Mouse (Mus musculus) MEL (cell line): ENCODE results near the gene Slc44a2. TPM values are rescaled to one million over a fixed set of nuclear protein-coding genes. Genes with fewer than 3 reads are reported as not detected.

ENCODE experiments used
- DNase-seq: peaks from one replicate; pipeline ENCODE4 v3.0.0; 2011; ENCODE audit warnings: low read depth, low spot score
- H3K27ac ChIP-seq: 2 replicates; pipeline ENCODE4 v1.5.1; 2012; ENCODE audit warnings: low read depth, mild to moderate bottlenecking, control low read depth, low read length, moderate library complexity; ENCODE audit not compliant: control insufficient read depth
- H3K27me3 ChIP-seq, 2 experiments: fragments of 150-350 bp in 1 of 2; sonication (generic) in 1 of 2; 2 replicates each; pipeline ENCODE4 v1.6.1; 2012; ENCODE audit warnings: low read length in 2 of 2, mild to moderate bottlenecking in 2 of 2, improper control_type of control experiment in 1 of 2, moderate library complexity in 1 of 2; ENCODE audit not compliant: insufficient read depth in 2 of 2, control insufficient read depth in 1 of 2
- H3K36me3 ChIP-seq, 2 experiments: 2 replicates each; pipeline ENCODE4 v1.6.1; 2012 to 2014; ENCODE audit warnings: low read length in 2 of 2, improper control_type of control experiment in 1 of 2, inconsistent platforms in 1 of 2, mild to moderate bottlenecking in 1 of 2; ENCODE audit not compliant: insufficient read depth in 2 of 2, control insufficient read depth in 1 of 2
- H3K4me1 ChIP-seq, 2 experiments: fragments of 150-350 bp in 1 of 2; sonication (generic) in 1 of 2; 2 replicates each; pipeline ENCODE4 v1.6.1; 2012; ENCODE audit warnings: low read length in 2 of 2, improper control_type of control experiment in 1 of 2, mild to moderate bottlenecking in 1 of 2; ENCODE audit not compliant: insufficient read depth in 2 of 2, control insufficient read depth in 1 of 2
- H3K4me3 ChIP-seq, 2 experiments: fragments of 150-350 bp in 1 of 2; sonication (generic) in 1 of 2; 2 replicates each; pipeline ENCODE4 v1.5.1; 2012; ENCODE audit warnings: low read depth in 2 of 2, low read length in 2 of 2, mild to moderate bottlenecking in 2 of 2, moderate library complexity in 2 of 2, control low read depth in 1 of 2, improper control_type of control experiment in 1 of 2; ENCODE audit not compliant: control insufficient read depth in 1 of 2, insufficient read depth in 1 of 2
- H3K79me2 ChIP-seq: 2 replicates; pipeline ENCODE4 v1.6.1; 2012; ENCODE audit warnings: mild to moderate bottlenecking, low read length, moderate library complexity; ENCODE audit not compliant: control insufficient read depth, poor library complexity, insufficient read depth
- H3K9ac ChIP-seq: 2 replicates; pipeline ENCODE4 v1.6.1; 2012; ENCODE audit warnings: low read depth, mild to moderate bottlenecking, control low read depth, low read length, moderate library complexity; ENCODE audit not compliant: control insufficient read depth, poor library complexity, severe bottlenecking
- H3K9me3 ChIP-seq: fragments of 150-350 bp; sonication (generic); replicated peaks from 2 replicates; pipeline ENCODE4 v1.6.1; 2012; ENCODE audit warnings: mild to moderate bottlenecking, low read length, improper control_type of control experiment, moderate library complexity; ENCODE audit not compliant: insufficient read depth
- CHD1 ChIP-seq: IDR thresholded peaks from 2 replicates; pipeline ENCODE4 v1.6.1; 2012; ENCODE audit warnings: low read depth, mild to moderate bottlenecking, inconsistent platforms, low read length, improper control_type of control experiment
- CHD2 ChIP-seq: IDR thresholded peaks from 2 replicates; pipeline ENCODE4 v1.6.1; 2011; ENCODE audit warnings: low read length, improper control_type of control experiment
- ELF1 ChIP-seq: IDR thresholded peaks from 2 replicates; pipeline ENCODE4 v1.6.1; 2014; ENCODE audit warnings: low read depth, mild to moderate bottlenecking, inconsistent platforms, low read length, improper control_type of control experiment, moderate library complexity
- ETS1 ChIP-seq: IDR thresholded peaks from 2 replicates; pipeline ENCODE4 v1.6.1; 2012; ENCODE audit warnings: low read depth, mild to moderate bottlenecking, inconsistent platforms, low read length, improper control_type of control experiment, moderate library complexity
- GABPA ChIP-seq: IDR thresholded peaks from 2 replicates; pipeline ENCODE4 v1.6.1; 2012; ENCODE audit warnings: low read depth, mild to moderate bottlenecking, inconsistent platforms, low read length, improper control_type of control experiment, moderate library complexity
- GATA1 ChIP-seq: IDR thresholded peaks from 2 replicates; pipeline ENCODE4 v1.6.1; 2011; ENCODE audit warnings: low read depth, low read length, improper control_type of control experiment
- HCFC1 ChIP-seq: IDR thresholded peaks from 2 replicates; pipeline ENCODE4 v1.6.1; 2012; ENCODE audit warnings: low read depth, mild to moderate bottlenecking, inconsistent platforms, low read length, improper control_type of control experiment, moderate library complexity
- KAT2A ChIP-seq: conservative IDR thresholded peaks from 2 replicates; pipeline ENCODE4 v1.6.1; 2012; ENCODE audit warnings: low read depth, low read length, improper control_type of control experiment, inconsistent platforms
- MAFK ChIP-seq: IDR thresholded peaks from 2 replicates; pipeline ENCODE4 v1.6.1; 2011; ENCODE audit warnings: low read depth, mild to moderate bottlenecking, low read length, improper control_type of control experiment, borderline replicate concordance
- MAX ChIP-seq: IDR thresholded peaks from 2 replicates; pipeline ENCODE4 v1.6.1; 2011; ENCODE audit warnings: low read length, improper control_type of control experiment
- MEF2A ChIP-seq: IDR thresholded peaks from 2 replicates; pipeline ENCODE4 v1.6.1; 2014; ENCODE audit warnings: low read depth, mild to moderate bottlenecking, inconsistent platforms, low read length, improper control_type of control experiment; ENCODE audit not compliant: poor library complexity, insufficient replicate concordance, severe bottlenecking; ENCODE audit errors: extremely low read depth
- MXI1 ChIP-seq: IDR thresholded peaks from 2 replicates; pipeline ENCODE4 v1.6.1; 2011; ENCODE audit warnings: mild to moderate bottlenecking, low read depth, low read length, improper control_type of control experiment
- NELFE ChIP-seq: IDR thresholded peaks from 2 replicates; pipeline ENCODE4 v1.6.1; 2011; ENCODE audit warnings: low read depth, low read length, improper control_type of control experiment
- POLR2A ChIP-seq, 2 experiments: IDR thresholded peaks; 2 replicates each; pipeline ENCODE4 v1.6.1; 2011 to 2012; ENCODE audit warnings: low read length in 2 of 2, mild to moderate bottlenecking in 2 of 2, control low read depth in 1 of 2, improper control_type of control experiment in 1 of 2, low read depth in 1 of 2, moderate library complexity in 1 of 2; ENCODE audit not compliant: control insufficient read depth in 1 of 2, insufficient read depth in 1 of 2, poor library complexity in 1 of 2
- POLR2AphosphoS2 ChIP-seq: IDR thresholded peaks from 2 replicates; pipeline ENCODE4 v1.6.1; 2011; ENCODE audit warnings: low read length, improper control_type of control experiment
- RAD21 ChIP-seq: IDR thresholded peaks from 2 replicates; pipeline ENCODE4 v1.6.1; 2011; ENCODE audit warnings: mild to moderate bottlenecking, low read depth, low read length, improper control_type of control experiment
- SMC3 ChIP-seq: IDR thresholded peaks from 2 replicates; pipeline ENCODE4 v1.6.1; 2011; ENCODE audit warnings: low read depth, low read length, improper control_type of control experiment
- TBP ChIP-seq: IDR thresholded peaks from 2 replicates; pipeline ENCODE4 v1.8.0; 2011; ENCODE audit warnings: low read depth, low read length, improper control_type of control experiment
- TCF12 ChIP-seq: IDR thresholded peaks from 2 replicates; pipeline ENCODE4 v1.6.1; 2014; ENCODE audit warnings: low read depth, mild to moderate bottlenecking, inconsistent platforms, low read length, improper control_type of control experiment, moderate library complexity
- UBTF ChIP-seq: IDR thresholded peaks from 2 replicates; pipeline ENCODE4 v1.6.1; 2012; ENCODE audit warnings: low read depth, mild to moderate bottlenecking, inconsistent platforms, low read length, improper control_type of control experiment, moderate library complexity, borderline replicate concordance; ENCODE audit not compliant: insufficient read depth
- ZC3H11A ChIP-seq: IDR thresholded peaks from 2 replicates; pipeline ENCODE4 v1.6.1; 2012; ENCODE audit warnings: low read depth, mild to moderate bottlenecking, inconsistent platforms, low read length, improper control_type of control experiment
- ZNF384 ChIP-seq: IDR thresholded peaks from 2 replicates; pipeline ENCODE4 v1.6.1; 2012; ENCODE audit warnings: low read depth, mild to moderate bottlenecking, inconsistent platforms, low read length, improper control_type of control experiment
- polyA plus RNA-seq, 2 experiments: library from polyadenylated mRNA; stranded (reverse) in 1 of 2; unstranded in 1 of 2; fragments of >175 nt in 1 of 2; fragments of >200 nt in 1 of 2; gene quantifications; 2 replicates each; pipeline versions ENCODE4 v1.2.1 to v1.2.4; 2012; ENCODE audit warnings: low replicate concordance in 2 of 2, low read depth in 1 of 2; ENCODE audit not compliant: insufficient read length in 2 of 2, insufficient read depth in 1 of 2, missing spikeins in 1 of 2
- total RNA-seq: library from RNA; depleted of rRNA; stranded (reverse); fragments of 300-350 nt; gene quantifications from 2 replicates; pipeline ENCODE4 v1.2.3, GENCODE M21; 2012

Gene Slc44a2
- total and polyA plus RNA-seq, 3 experiments, result 27.3 to 121 TPM; not detected in 1

- no peak for TF ChIP-seq UBTF
- 0 out of 2 replicates have a peak, but pooled peaks have one; percentile 35 for TF ChIP-seq MAX
- peak; percentile 36 for TF ChIP-seq MXI1
These were observed 5.9 kb upstream of the Slc44a2 start (continued) for GRCm38 (mm10) chr9:21314367-21315140.

DNA sequence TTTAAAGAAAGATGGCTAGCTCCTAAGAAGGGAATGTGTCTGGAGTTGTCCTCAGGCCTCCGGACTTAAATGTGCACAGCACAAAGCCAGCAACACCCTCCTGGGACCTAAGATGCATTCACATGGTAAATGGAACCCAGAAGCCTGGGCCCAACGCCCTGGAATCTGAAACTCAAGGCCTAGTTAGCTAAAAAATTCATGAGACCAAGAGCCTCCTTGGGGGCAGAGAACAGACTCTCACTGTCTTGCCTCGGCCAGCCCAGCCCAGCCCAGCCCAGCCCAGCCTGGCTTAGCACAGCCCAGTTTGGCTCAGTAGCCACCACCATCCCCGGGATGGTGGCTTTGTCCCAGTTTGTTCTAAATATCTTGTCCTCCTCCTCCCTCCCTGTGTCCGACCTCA is 5.1 kb upstream of the Slc44a2 start:
- H3K9ac ChIP-seq, result no peak overlapping the region

GRCm38 (mm10) chr9:21316696-21317095 is 3.8 kb upstream of the Slc44a2 start:
- no peak for TF ChIP-seq ETS1
- no peak for TF ChIP-seq MAX
- no peak for TF ChIP-seq NELFE
- no peak for TF ChIP-seq MEF2A
- no peak for TF ChIP-seq GABPA
- TF ChIP-seq CHD2, result no peak
- no peak for TF ChIP-seq ELF1
- no peak for TF ChIP-seq CHD1
- TF ChIP-seq ZC3H11A, result no peak
- TF ChIP-seq POLR2A (IDR thresholded peaks at IDR 0.05; ENCODE audit: control insufficient read depth in 1 of 2, insufficient read depth in 1 of 2, low read depth in 1 of 2, low read length in 2 of 2, poor library complexity in 1 of 2), result no peak
- no peak for TF ChIP-seq POLR2AphosphoS2
- TF ChIP-seq GATA1, result no peak
- no peak for TF ChIP-seq TCF12
- no peak for TF ChIP-seq UBTF
- no peak for TF ChIP-seq MAFK
- TF ChIP-seq, all 39 proteins: peak for 0
- Histone ChIP-seq H3K27me3 (no peaks in the 10 kb centered on the region), H3K4me1 (peaks cover 16 to 29% of the 10 kb centered on the region in 2 experiments), H3K36me3 (peaks cover 0 to 24% of the 10 kb centered on the region in 2 experiments; a peak in 2 of 4 replicates), H3K4me3 (no peak overlapping the region), H3K79me2 (peaks cover 7% of the 10 kb centered on the region), H3K9ac (no peak overlapping the region), H3K27ac (no peak overlapping the region), H3K9me3 (no peaks in the 10 kb centered on the region)
- no peak for DNase-seq

More for the DNA sequence above, 5.1 kb upstream of the Slc44a2 start:
- Histone ChIP-seq H3K36me3 (peaks cover 0 to 22% of the 10 kb centered on the region in 2 experiments; a peak in 2 of 4 replicates), H3K27me3 (no peaks in the 10 kb centered on the region), H3K27ac (no peak overlapping the region), H3K4me1 (peaks cover 14 to 27% of the 10 kb centered on the region in 2 experiments), H3K9me3 (no peaks in the 10 kb centered on the region), H3K79me2 (no peaks in the 10 kb centered on the region), H3K4me3 (no peak overlapping the region)
- TF ChIP-seq RAD21 (no peak), SMC3 (no peak), KAT2A (no peak), TBP (no peak), HCFC1 (no peak), ZNF384 (no peak), MAX (no peak), POLR2A (IDR thresholded peaks at IDR 0.05; ENCODE audit: control insufficient read depth in 1 of 2, insufficient read depth in 1 of 2, low read depth in 1 of 2, low read length in 2 of 2, poor library complexity in 1 of 2) (no peak)
- no peak for DNase-seq
